Mouse (Mus musculus) urinary bladder, adult 2 months (tissue): ENCODE data around the gene Ttc30b. TPM values are rescaled to one million over a fixed set of nuclear protein-coding genes. Genes with fewer than 3 reads are reported as not detected.
"Not testable (repeated sequence)": the region's sequence is repeated elsewhere in the genome, so short reads cannot be mapped to it uniquely, and the experiment has no call there.

ENCODE experiments used
- DNase-seq: peaks from one replicate; pipeline ENCODE4 v3.0.0; 2022; ENCODE audit warnings: low spot score
- polyA plus RNA-seq: library from polyadenylated mRNA; depleted of rRNA; stranded (reverse); fragments of >200 nt; gene quantifications from 2 replicates; pipeline ENCODE4 v1.2.3, GENCODE M21; 2012; rRNA removed

Gene Ttc30b
- polyA plus RNA-seq, result 9.6 and 11.3 TPM in 2 replicates

- peak; percentile 59 for DNase-seq
Observed at GRCm38 (mm10) chr2:75938117-75939063, at the start of gene Ttc30b. Gene Ttc30b, minus strand, starts transcription at chr2:75938585.

DNA sequence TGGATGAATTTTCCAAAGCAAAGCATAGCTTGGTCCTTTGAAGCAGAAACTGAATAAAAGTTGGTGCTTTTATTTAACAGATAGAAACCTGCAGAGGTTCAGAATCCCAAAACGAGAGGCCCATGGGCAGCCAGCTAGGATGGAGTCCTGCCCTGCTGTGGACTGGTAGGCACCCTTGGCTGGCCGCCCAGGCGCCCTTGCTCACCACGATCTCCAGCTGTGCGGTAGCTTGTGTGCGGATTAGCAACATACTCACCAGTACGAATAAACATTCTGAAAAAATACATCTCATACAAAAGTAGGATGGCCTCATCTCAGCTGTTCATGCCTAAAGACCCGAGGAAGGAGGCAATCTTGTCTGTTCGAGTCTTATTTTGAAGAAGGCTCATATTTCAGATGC, 49.4 kb upstream of the Ttc30b start:
- no peak for DNase-seq

GRCm38 (mm10) chr2:75985124-75985523, 46.7 kb upstream of the Ttc30b start:
- DNase-seq, result no peak

DNA sequence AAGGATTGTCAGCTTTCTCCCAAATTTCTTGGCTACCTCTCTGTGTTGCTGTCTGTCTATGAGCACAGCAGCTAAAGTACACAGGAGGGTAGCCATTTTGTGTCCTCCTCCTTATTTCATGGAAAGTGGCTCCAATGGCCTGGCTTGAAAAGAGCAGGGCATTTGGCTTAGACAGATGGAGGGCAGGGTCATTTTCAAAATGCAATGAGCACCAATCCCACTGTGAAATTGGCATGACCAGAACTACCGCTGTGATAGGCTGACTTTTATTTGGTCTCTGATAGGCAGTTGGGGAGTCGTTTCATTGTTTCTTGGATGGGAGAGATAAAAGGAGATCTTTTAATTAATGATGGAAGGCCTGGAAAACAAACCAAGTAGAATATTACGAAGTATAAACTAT, 45.5 kb upstream of the Ttc30b start:
- DNase-seq, result no peak

DNA sequence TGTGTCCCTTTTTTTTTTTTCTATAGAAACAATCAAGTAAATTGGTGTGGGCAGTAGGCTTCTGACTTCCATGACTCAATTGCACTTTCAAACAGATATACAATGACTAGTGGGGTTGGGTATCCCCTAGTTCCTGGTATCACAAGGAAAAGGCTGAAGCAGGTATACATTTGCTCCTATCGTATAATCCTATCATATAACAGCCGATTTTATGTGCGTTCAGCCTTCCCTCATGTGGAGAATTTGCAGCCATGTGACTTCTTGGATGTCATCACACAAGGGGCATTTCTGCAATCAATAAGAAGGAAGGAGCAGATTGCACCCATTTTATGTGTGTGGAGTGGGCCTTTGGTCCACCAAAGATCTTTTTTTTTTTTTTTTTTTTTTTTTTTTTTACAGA, 44.7 kb upstream of the Ttc30b start:
- DNase-seq, result no peak

GRCm38 (mm10) chr2:75982626-75983025, 44.2 kb upstream of the Ttc30b start:
- DNase-seq, result no peak

- DNase-seq, result peak; percentile 46
Observed at GRCm38 (mm10) chr2:75981440-75982081, 43.2 kb upstream of the Ttc30b start, which contains the start of gene Ttc30a1. Gene Ttc30a1, minus strand, starts transcription at chr2:75981967.

- DNase-seq, result not testable (repeated sequence)
Observed at GRCm38 (mm10) chr2:75980933-75981439, 42.6 kb upstream of the Ttc30b start.

GRCm38 (mm10) chr2:75977752-75978368, 39.5 kb upstream of the Ttc30b start, which contains the start of gene Ttc30a2:
Gene Ttc30a2, minus strand, starts transcription at chr2:75978170.
- DNase-seq, result not testable (repeated sequence)

- not testable (repeated sequence) for DNase-seq
Observed at GRCm38 (mm10) chr2:75976070-75976469, 37.7 kb upstream of the Ttc30b start.

DNA sequence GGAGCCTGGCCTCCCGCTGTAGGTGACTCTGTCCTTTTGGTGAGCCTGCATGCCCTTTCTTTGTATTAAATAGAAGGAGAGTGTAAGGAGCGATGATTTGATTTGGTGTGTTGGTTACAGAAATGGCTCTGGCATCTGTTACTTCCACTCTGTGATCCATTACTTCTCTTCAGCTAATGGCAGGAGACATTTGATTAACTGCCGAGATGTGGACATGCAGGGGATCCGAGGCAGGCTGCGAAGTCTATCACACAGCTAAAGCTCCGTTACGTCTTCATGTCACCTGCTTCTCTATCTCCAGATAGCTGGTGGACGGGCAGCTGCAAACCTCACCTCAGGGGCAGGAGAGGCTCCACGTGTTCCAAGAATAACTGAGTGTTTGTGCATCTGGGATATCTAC, 35.7 kb upstream of the Ttc30b start:
- DNase-seq, result no peak

GRCm38 (mm10) chr2:75964972-75965371, 26.6 kb upstream of the Ttc30b start:
- DNase-seq, result no peak

DNA sequence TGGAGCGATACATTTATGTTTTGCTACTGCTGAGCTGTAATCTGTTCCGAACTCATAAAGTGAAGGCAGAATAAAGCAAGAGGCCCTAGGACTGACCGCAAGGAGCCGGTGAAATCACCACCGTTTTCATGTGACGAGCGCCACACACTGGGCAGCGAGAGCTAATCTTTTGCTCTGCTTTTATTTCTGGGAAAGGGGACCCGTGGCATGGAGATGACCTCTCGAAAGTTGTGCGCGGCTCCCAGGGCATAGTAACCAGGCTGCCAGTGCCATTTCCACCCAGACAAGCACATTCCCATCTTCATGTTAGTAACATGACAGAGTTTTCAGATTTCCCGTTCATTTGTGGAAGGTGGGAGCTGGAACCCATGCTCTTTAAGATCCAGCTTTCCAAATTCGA, 26.1 kb upstream of the Ttc30b start:
- no peak for DNase-seq

DNA sequence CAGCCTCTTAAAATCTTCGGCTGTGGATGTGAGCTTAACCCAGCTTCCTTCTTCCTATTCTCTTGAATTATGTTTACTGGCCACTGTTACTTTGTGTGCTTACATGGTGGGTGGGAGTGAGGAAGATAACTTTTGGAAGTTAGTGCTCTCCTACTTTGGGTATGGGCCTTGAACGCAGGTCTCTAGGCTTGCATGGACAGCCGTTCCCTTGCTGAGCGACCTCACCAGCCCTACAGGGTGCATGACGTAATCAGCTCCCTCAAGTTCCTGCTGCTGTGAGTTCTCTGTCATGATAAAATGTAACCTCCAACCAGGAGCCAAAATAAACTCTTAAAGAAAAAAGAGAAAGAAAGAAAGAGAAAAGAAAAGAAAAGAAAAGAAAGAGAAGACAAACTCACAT, 25.7 kb upstream of the Ttc30b start:
- DNase-seq, result no peak

GRCm38 (mm10) chr2:75963211-75963840, 24.9 kb upstream of the Ttc30b start:
- no peak for DNase-seq

DNA sequence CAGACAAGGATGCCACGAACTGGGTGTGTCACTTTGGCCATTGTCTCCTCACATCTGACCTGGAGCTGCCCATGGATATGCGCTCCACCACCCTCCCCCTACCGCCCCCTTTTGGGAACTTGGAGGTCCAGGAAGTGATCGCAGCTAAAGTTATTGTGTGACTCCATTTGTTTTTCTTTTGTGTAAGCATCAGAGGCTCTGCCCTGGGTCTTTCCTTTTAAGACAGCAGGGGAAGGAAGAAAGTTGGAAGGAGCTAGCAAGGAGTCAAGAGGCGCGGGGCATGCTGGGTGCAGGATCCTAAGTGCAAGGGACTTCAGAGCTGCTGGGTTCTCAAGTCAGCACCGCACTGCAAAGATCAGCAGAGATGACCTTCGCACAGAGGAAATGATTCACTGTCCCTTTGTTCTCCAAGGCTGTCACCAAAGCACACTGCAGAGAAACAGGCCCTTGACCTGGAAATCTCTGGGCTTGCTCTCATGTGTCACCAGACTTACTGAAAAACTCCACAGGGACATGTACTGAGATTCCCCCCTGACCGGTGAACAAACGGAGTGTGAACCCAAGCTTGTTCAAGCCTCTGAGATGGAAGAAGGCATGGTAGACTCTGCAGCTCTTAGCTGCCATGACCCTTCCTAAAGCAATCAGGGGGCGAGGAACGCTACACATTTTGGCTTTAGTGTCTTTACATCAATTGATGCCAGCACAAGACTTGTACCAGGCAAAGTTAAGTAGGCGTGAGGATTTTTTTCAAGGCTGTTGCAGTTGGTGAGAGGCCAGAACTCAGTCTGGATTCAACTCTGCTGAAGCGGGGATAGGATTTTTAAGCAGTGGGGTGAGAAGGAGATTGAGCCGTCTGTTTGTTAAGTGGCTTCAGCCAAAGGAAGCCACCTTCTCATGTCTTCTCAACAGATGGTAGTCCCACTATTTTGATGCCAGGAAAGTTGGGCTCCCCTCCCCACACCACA, 22.3 kb upstream of the Ttc30b start:
- no peak for DNase-seq

DNA sequence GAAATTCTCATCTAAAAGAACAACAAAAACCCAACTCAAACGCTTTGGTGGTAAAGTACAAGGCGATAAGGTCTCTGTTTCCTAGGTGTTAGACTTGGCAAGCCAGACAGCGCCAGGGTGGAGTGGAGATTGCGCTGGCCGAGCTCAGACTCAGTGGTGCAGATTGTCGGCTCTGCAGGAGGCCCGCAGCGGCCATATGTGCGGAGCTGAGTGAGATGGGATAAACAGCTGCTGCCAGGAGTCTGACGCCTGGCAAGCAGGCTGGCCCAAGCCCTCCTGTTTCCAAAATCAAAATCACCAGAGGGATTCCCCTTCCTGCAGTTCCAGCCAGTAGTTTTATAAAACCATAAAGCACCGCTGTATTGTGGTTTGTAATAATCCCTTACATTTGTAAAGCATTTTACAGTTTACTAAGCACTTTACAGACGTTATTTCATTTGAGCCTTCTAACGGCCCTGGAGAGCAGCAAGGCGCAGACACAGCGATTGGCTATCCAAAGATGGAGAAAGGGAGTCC, 21.5 kb upstream of the Ttc30b start:
- no peak for DNase-seq

GRCm38 (mm10) chr2:75959183-75959849, 20.9 kb upstream of the Ttc30b start:
- no peak for DNase-seq

GRCm38 (mm10) chr2:75955709-75956108, 17.3 kb upstream of the Ttc30b start:
- no peak for DNase-seq

DNA sequence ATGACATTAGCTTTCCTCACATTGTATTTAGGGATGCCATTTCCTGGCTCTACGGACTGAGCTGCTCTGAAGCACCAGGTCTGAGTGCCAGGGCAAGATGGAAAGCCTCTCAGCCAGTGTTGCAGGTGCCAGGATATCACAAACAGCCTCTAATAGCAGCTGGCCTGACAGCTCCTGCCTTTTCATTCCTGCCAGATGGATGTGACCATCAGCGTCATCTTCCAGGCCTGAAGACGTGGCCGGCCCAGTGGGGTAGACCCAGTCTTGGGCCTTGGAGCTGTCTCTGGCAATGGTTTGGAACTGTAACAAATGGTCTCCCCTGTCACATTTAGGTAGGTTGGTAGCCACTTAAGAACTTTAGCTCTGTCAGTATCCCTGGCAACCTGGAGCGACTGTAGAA, 14.9 kb upstream of the Ttc30b start:
- no peak for DNase-seq
